12 mouse cellular contexts compared by ENCODE assay signal in genomic region chr3:152586191-152586590, GRCm38 (mm10).
"Had no signal": no experiment of that assay in that cellular context is flagged by ENCODE, and none has a peak within 500 bp of the region (broad histone marks: within the 10 kb centered on the region; RNA-seq: fewer than 3 reads in every experiment).

No protein-coding gene starts in this region.

- H3K36me3 ChIP-seq: limb, embryonic 15.5 days; liver, embryonic 12.5 days; midbrain, embryonic 10.5 days; neural tube, embryonic 15.5 days had no signal

- DNase-seq: kidney, postnatal 14 days; lung, postnatal 10 days; lung, postnatal 4 days; midbrain, embryonic 14.5 days; thymus, adult 18-20 months; thymus, postnatal 14 days had no signal

- H3K27me3 ChIP-seq: limb, embryonic 15.5 days; neural tube, embryonic 15.5 days had no signal

- H3K27ac ChIP-seq: limb, embryonic 15.5 days; liver, embryonic 12.5 days; midbrain, embryonic 10.5 days; neural tube, embryonic 15.5 days; stomach, postnatal 0 days had no signal

- H3K9me3 ChIP-seq: limb, embryonic 15.5 days; liver, embryonic 12.5 days; midbrain, embryonic 10.5 days; neural tube, embryonic 15.5 days had no signal

- H3K4me1 ChIP-seq: liver, embryonic 12.5 days; midbrain, embryonic 10.5 days; neural tube, embryonic 15.5 days had no signal

- H3K4me3 ChIP-seq: limb, embryonic 15.5 days; liver, embryonic 12.5 days; midbrain, embryonic 10.5 days; myocyte; neural tube, embryonic 15.5 days had no signal
